Mouse (Mus musculus) gastrocnemius, postnatal 4 days (tissue): ENCODE results near the gene Tmem40. TPM values are rescaled to one million over a fixed set of nuclear protein-coding genes. Genes with fewer than 3 reads are reported as not detected.
A peak's percentile ranks its signal among the peaks of the same experiment; 100 is the strongest.

Source experiments
- DNase-seq, 2 experiments: peaks; one replicate each; pipeline ENCODE4 v3.0.0; 2021 to 2022; ENCODE audit warnings: low spot score in 2 of 2, mixed read lengths in 2 of 2
- total RNA-seq, 2 experiments: library from RNA; stranded (reverse); gene quantifications; 2 replicates each; pipeline ENCODE4 v1.2.3; 2021

Tmem40 gene
- total RNA-seq, 2 experiments from 2014 or later, result 0.66 to 0.73 TPM

DNA sequence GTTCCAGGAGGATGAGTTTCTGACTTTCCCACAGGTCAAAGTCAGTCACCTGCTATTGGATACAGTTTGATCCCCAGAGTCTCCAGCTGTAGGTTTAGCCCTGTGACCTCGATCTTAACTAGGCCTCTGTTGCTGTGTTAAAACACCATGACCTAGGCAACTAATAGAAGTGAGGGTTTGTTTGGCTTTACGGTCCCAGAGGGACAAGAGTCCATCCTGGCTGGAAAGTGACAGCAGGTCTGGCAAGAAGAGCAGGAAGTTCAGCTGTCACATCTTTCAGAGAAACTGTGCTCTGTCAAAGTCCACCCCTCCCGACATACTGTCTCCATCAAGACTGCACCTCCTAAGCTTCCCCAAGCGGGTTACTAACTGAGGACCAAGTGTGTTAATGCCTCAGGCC, 8.6 kb upstream of the Tmem40 start:
- DNase-seq, result no peak

GRCm38 (mm10) chr6:115770059-115770670, 8.0 kb upstream of the Tmem40 start:
- no peak for DNase-seq

DNA sequence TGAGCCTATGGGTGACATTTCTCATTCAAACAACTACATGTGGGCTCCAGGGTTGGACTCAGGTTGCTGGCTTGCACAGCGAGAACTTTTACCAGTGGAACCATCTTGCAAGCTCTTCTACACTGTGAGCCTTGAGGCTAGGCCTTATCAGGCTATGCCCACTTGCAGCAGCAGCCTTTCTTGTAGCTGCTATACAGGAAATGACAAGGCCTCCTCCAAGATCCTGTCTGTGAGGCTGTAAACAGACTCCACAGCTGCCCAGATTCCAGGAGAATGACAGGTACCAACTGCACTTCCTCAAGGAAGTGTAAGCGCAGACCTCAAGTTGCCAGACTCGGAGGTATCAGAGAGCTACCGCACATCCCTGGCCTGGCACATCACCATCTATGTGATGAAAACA, 6.0 kb upstream of the Tmem40 start:
- DNase-seq, result no peak

- no peak for DNase-seq
Observed at GRCm38 (mm10) chr6:115767357-115767756, 5.1 kb upstream of the Tmem40 start.

GRCm38 (mm10) chr6:115764179-115764578, 2.0 kb upstream of the Tmem40 start:
- peak; percentile 39 to 65 for DNase-seq

GRCm38 (mm10) chr6:115760982-115761381, 1.2 kb downstream of the Tmem40 start:
- DNase-seq, result no peak

GRCm38 (mm10) chr6:115760137-115760536, 2.1 kb downstream of the Tmem40 start:
- no peak for DNase-seq

DNA sequence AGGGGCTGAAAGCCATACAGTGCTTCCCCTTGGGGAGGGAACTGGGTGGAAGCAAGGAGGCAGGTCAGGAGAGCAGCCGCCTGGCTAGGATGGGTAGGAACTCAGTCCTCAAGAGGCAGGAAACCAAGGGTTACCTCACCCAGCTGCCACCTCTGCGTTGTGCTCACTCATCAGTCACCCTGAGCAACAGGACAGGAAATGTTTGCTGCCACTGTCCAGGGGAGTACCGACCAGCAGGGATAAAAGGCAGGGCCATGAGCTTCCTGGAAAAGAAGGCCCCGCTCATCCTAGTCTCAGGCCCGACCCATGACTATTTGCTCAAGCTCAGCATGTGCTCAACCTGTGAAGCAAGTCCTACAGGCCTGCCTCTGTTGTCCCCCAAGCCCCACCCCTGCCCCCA, 2.7 kb downstream of the Tmem40 start:
- no peak for DNase-seq

DNA sequence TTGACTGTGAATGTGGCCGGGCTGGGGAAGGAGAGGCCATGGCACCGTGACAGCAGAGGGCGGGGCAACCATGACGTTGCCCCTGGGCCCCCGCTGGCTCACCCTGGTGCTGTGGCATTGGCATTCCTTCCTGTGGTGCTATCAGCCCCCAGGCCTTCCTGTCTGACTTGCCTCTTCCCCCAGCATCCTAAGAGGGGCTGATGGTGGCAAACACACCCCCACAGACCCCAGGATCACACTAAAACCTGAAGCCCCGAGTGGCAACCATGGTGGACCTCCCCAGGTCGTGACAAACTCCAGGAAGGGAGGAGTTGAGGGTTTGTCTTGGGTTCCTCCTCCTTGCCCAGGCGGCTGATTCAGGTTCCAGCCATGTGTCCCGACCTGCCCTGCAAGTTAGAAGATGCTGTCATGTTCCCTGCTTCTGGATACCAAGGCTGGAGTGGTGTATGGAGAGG, 3.2 kb downstream of the Tmem40 start:
- no peak for DNase-seq

- no peak for DNase-seq
Observed at GRCm38 (mm10) chr6:115755536-115755935, 6.7 kb downstream of the Tmem40 start.

DNA sequence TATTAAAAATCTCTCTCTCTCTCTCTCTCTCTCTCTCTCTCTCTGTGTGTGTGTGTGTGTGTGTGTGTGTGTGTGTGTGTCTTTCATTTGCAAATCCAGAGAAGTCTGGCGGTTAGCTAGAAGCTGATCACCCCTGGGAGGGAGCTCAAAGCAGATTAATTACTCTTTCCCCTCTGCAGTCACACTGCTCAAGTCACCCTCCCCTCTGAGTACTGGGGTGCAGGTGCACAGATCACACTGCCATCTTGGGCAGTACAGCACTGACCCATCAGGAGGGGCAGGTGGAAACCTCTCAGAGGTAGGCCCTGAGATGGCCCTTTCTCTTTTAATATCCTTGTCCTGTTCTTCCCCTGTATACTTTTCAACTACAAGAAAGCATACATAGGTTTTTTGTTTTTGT, 15.9 kb downstream of the Tmem40 start:
- DNase-seq, result no peak

DNA sequence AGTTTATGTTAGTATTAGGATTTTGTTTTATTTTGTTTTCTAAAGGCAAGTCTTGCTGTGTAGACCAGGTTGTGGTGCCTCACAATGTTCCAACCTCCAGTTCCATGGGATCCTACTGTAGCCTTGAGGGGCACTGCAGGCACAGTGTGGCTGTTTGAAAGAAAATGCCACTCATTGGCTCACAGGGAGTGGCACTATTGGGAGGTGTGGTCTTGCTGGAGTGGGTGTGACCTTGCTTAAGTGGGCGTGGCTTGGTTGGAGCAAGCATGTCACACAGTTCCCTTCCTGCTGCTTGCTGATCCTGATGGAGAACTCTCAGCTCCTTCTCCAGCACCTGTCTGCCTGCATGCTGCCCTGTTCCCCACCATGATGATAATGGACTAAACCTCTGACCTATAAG, 18.6 kb downstream of the Tmem40 start:
- DNase-seq, result no peak

DNA sequence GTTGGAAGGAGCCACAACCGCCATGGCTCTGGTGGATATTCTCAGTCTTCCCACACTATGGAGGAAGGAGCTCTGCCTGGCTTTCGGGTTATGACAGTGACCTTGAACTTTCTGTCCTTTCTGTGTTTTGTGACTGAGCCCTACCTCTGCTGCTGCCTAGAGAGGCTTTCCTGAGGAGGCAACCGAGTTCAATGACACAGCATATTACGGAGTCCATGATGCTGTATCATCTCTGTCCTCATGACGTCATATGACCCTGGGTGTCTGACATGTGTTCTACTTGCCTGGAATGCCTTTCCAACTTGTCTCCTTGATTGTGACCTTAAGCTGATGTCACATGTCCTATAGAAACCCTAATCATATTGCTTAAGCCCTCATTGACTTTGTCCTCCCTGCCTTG, 23.2 kb downstream of the Tmem40 start:
- no peak for DNase-seq

DNA sequence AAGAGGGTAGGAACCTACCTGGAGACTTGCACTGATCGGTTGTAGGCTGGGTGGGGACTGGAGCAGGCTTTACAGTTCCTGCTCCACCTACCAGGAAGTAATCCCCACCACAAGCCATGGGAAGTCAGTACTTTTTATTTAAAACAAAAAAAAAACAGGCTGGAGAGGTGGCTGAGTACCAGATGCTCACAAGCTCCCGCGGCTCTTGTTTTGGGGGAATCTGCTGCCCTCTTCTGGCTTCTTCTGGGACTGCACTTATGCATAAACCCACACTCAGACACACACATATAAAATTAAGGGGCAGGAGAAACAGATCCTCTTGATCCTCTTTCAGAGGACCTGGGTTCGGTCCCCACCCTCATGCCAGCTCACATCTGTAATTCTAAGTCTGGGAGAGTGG, 27.3 kb downstream of the Tmem40 start:
- no peak for DNase-seq

DNA sequence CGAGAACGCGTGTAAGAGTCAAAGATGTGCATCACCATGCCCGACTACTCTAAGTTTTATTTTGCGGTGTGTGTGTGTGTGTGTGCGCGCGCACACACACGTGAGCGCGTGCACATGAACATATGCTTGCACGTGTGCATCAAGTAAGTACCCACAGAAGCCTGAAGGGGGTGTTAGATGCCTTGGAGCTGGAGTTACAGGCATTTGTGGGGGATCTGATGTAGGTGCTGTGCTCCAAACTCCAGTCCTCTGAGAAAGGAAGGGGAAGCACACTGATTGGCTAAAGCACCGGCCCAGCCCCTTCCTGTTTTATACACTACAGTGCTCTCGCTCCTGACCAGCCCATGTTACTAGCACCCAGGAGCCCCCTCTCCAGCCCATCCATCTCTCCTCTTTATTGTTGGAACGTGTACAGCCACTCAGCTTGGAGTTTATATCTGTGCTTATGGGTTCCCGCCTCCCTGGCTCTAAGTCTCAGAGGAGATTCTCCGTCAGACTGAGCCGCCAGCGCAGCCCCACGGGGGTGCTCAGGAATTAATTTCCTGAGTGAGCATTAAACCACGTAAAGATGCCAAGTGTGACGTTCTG, 29.8 kb downstream of the Tmem40 start:
- no peak for DNase-seq

DNA sequence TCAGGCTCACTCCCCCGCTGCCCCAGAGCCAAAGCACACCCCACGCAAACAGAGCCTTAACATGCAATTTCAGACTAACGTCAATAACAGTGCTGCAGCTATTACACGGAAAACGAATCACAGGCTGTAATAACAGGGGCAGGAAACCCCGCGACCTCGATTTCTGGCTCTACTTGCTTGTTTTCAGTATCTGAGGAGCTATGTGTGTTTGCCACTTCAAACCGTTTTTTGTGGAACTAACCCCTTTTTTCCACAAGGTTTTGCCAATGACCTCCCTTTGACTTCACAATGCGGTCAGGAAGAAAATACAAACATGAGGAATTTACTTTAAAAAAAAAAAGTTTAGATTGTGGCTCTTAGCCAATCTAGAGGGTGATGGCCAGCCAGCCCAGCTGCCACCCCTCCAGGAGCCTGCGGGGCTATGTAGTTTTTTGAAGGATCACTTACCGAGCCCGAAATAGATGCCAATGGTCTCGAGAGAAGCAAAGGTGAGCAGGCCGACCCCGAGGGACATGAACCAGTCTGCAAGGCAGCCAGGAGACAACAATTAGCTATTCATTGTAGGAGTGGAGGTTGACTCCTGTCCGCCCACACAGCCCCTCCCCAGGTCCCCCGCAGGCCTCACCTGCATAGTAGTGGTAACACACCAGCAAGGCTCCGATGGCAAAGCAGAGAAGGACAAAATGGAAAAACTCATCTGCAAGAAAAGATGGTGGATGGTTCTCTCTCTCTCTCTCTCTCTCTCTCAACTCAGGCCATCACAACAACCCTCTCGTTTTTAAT, 31.5 kb downstream of the Tmem40 start:
- no peak for DNase-seq

- no peak for DNase-seq
Observed at GRCm38 (mm10) chr6:115727570-115727969, 34.6 kb downstream of the Tmem40 start.

DNA sequence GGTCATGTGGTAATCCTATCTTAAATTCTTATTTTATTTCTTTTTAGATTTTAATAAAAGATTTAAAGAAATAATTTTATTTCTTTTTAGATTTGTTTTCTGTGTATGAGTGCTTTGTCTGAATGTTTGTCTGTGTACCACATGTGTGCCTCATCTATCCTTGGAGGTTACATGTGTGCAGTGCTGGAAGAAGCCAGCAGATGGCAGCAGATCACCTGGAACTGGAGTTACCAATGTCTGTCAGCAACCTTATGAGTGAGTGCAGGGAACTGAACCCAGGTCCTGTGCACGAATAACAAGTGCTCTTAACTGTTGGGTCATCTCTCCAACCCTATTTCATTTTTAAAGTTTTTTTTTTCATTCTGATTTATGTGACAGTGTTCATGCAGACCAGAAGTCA, 35.1 kb downstream of the Tmem40 start:
- no peak for DNase-seq

GRCm38 (mm10) chr6:115722246-115722645, 40.0 kb downstream of the Tmem40 start:
- DNase-seq, result no peak

DNA sequence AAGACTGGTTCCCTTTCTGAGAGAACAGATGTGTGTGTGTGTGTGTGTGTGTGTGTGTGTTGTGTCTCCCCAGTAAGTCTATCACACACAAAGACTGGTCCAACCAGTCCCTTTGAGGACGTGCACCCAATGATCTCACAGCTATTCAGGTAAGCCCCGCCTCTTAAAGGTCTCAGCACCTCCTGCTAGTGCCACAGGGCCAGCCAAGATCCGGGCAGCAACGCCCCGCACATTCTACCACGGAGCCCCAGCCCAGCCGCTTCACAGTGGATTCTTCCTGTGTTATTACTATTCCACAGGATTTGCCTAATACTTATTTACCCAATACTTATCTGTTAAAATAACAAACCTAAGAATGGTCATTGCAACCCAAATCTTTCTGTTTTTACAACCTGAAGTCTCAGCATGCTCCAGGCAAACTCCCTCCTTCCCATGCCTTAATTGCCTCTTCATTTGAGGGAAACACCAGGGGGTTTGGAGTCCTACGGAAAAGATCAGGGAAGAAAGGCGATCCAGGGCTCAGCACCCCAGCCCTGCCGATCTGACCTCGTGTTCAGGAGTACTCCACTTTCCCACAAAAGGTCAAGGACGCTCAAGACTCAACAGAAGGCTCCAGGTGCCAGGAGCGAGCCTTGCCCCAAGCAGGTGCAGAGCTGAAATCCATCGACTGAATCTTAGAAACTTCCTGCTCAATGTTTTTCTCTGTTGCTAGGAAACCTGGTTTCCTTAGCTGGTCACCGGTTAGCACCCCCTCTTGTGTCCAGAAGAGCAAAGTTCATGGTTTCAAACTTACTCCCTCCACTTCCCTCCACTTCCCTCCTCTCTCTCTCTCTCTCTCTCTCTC, 44.3 kb downstream of the Tmem40 start:
- peak in 1 of 2 experiments; percentile 14 for DNase-seq

- DNase-seq, result peak; percentile 21 to 63
Observed at GRCm38 (mm10) chr6:115717101-115717652, 45.0 kb downstream of the Tmem40 start.
